Mouse (Mus musculus): ENCODE measurements at regions not wholly inside any gene's neighbourhood (a gene's known extent, or its start where the extent isn't known, plus 50 kb on each side); places are given as distances from the start of the nearest gene placed in this dataset.
"Not testable (repeated sequence)": the region's sequence is repeated elsewhere in the genome, so short reads cannot be mapped to it uniquely, and the experiment has no call there.

GRCm38 (mm10) chr1:157622156-157622555 is 115.6 kb downstream of the Sec16b start:
- DNase-seq: not testable (repeated sequence)

- DNase-seq: no peak
Observed at GRCm38 (mm10) chr1:157632586-157632985, 126.1 kb downstream of the Sec16b start.

- DNase-seq: no peak
Observed at GRCm38 (mm10) chr1:157633470-157633869, 126.9 kb downstream of the Sec16b start.

GRCm38 (mm10) chr1:157635776-157636175 is 129.2 kb downstream of the Sec16b start:
- no peak for DNase-seq

GRCm38 (mm10) chr1:157643524-157643923 is 137.0 kb downstream of the Sec16b start:
- no peak for DNase-seq

- DNase-seq: no peak
Observed at GRCm38 (mm10) chr1:157645682-157646421, 139.3 kb downstream of the Sec16b start.

GRCm38 (mm10) chr1:157655446-157655845 is 148.9 kb downstream of the Sec16b start:
- DNase-seq: no peak

GRCm38 (mm10) chr1:157669626-157670025 is 163.1 kb downstream of the Sec16b start:
- DNase-seq: no peak

GRCm38 (mm10) chr1:157684356-157684755 is 177.8 kb downstream of the Sec16b start:
- DNase-seq: no peak

GRCm38 (mm10) chr1:157695198-157695597 is 188.7 kb downstream of the Sec16b start:
- DNase-seq: no peak

GRCm38 (mm10) chr1:157703639-157704038 is 197.1 kb downstream of the Sec16b start:
- DNase-seq: no peak

GRCm38 (mm10) chr1:157705364-157705763 is 198.8 kb downstream of the Sec16b start:
- DNase-seq: no peak

- DNase-seq: no peak
Observed at GRCm38 (mm10) chr1:157707256-157707655, 200.7 kb downstream of the Sec16b start.

GRCm38 (mm10) chr1:157709117-157709516 is 202.6 kb downstream of the Sec16b start:
- DNase-seq: no peak

- no peak for DNase-seq
Observed at GRCm38 (mm10) chr1:157710870-157711269, 204.3 kb downstream of the Sec16b start.

- no peak for DNase-seq
Observed at GRCm38 (mm10) chr1:157712519-157712918, 206.0 kb downstream of the Sec16b start.

GRCm38 (mm10) chr1:157713851-157714250 is 207.3 kb downstream of the Sec16b start:
- no peak for DNase-seq

GRCm38 (mm10) chr1:157715632-157716031 is 209.1 kb downstream of the Sec16b start:
- DNase-seq: peak; percentile 4

GRCm38 (mm10) chr1:157717131-157717530 is 210.6 kb downstream of the Sec16b start:
- DNase-seq: no peak

- DNase-seq: no peak
Observed at GRCm38 (mm10) chr1:157721946-157722345, 215.4 kb downstream of the Sec16b start.

- DNase-seq: no peak
Observed at GRCm38 (mm10) chr1:157731124-157731523, 224.6 kb downstream of the Sec16b start.

- DNase-seq: no peak
Observed at GRCm38 (mm10) chr1:157740725-157741665, 234.5 kb downstream of the Sec16b start.

- DNase-seq: peak; percentile 60
Observed at GRCm38 (mm10) chr1:157745611-157746010, 239.1 kb downstream of the Sec16b start.
